Comparison of ENCODE assay signal across 22 mouse cellular contexts in genomic region chr4:99725914-99726451, GRCm38 (mm10).
"Had no signal": no experiment of that assay in that cellular context is flagged by ENCODE, and none has a peak within 500 bp of the region (broad histone marks: within the 10 kb centered on the region; RNA-seq: fewer than 3 reads in every experiment).

No protein-coding gene starts in this region.

- H3K9ac ChIP-seq: limb, embryonic 12.5 days; limb, embryonic 15.5 days; liver, embryonic 14.5 days; liver, postnatal 0 days; lung, embryonic 15.5 days; midbrain, embryonic 13.5 days; neural tube, embryonic 13.5 days had no signal

- H3K9me3 ChIP-seq: limb, embryonic 15.5 days; lung, embryonic 15.5 days had no signal

- DNase-seq: kidney, adult 2 months; kidney, postnatal 4 days; left cerebral cortex, postnatal 4 days; liver, postnatal 0 days; lung, postnatal 14 days; lung, postnatal 4 days; retina, postnatal 1 day; right cerebral cortex, postnatal 25 days; thymus, adult 18-20 months; thymus, postnatal 36 days had no signal

- H3K4me1 ChIP-seq: limb, embryonic 12.5 days; limb, embryonic 15.5 days; lung, embryonic 15.5 days; midbrain, embryonic 10.5 days; midbrain, embryonic 13.5 days; neural tube, embryonic 13.5 days had no signal

- H3K27ac ChIP-seq: kidney, postnatal 0 days; left cerebral cortex, adult 2 months; limb, embryonic 12.5 days; limb, embryonic 15.5 days; liver, embryonic 14.5 days; lung, embryonic 15.5 days; midbrain, embryonic 10.5 days; midbrain, embryonic 13.5 days; neural tube, embryonic 13.5 days had no signal

- H3K4me3 ChIP-seq: left cerebral cortex, adult 2 months; limb, embryonic 12.5 days; limb, embryonic 15.5 days; lung, embryonic 15.5 days; midbrain, embryonic 10.5 days; midbrain, embryonic 13.5 days; myocyte; neural tube, embryonic 13.5 days had no signal

- H3K4me2 ChIP-seq: limb, embryonic 12.5 days; limb, embryonic 15.5 days; liver, embryonic 11.5 days; lung, embryonic 15.5 days; midbrain, embryonic 13.5 days; neural tube, embryonic 13.5 days had no signal

- H3K27me3 ChIP-seq: limb, embryonic 12.5 days; limb, embryonic 15.5 days; lung, embryonic 15.5 days; midbrain, embryonic 13.5 days; neural tube, embryonic 13.5 days had no signal

- ATAC-seq: liver, postnatal 0 days; midbrain, embryonic 13.5 days; midbrain, embryonic 16.5 days had no signal
